Comparison of ENCODE assay signal across 29 mouse cellular contexts in genomic region chr16:4096141-4096540, GRCm38 (mm10). TPM values are rescaled to one million over a fixed set of nuclear protein-coding genes. Genes with fewer than 3 reads are reported as not detected.
DNase-seq lines count a peak whose midpoint lies in the region; ATAC-seq and TF ChIP-seq lines count a peak whose summit lies in the region.
"Had no signal": no experiment of that assay in that cellular context is flagged by ENCODE, and none has a peak within 500 bp of the region (broad histone marks: within the 10 kb centered on the region; RNA-seq: fewer than 3 reads in every experiment).

No protein-coding gene starts in this region.

- no peaks in the 10 kb centered on the region for H3K9me3 ChIP-seq in liver, embryonic 11.5 days (ENCODE audit: control insufficient read depth, low read length)
- H3K9me3 ChIP-seq in liver, postnatal 0 days (ENCODE audit: low read length) = no peaks in the 10 kb centered on the region
- H3K9me3 ChIP-seq: heart, embryonic 10.5 days; heart, embryonic 15.5 days; limb, embryonic 10.5 days; limb, embryonic 15.5 days; midbrain, embryonic 10.5 days; midbrain, embryonic 15.5 days; neural tube, embryonic 15.5 days had no signal

- TF ChIP-seq CTCF in liver, postnatal 0 days (IDR thresholded peaks at IDR 0.05; ENCODE audit: low read depth) = no peak

- no peak overlapping the region for H3K9ac ChIP-seq in liver, embryonic 11.5 days (ENCODE audit: low read depth, low read length)
- H3K9ac ChIP-seq in liver, postnatal 0 days (replicated peaks) = no peak overlapping the region
- H3K9ac ChIP-seq: heart, embryonic 15.5 days; limb, embryonic 15.5 days; liver, embryonic 14.5 days; lung, embryonic 14.5 days; midbrain, embryonic 15.5 days; neural tube, embryonic 15.5 days had no signal

- 86% methylated on average over 3 of the region's 3 CpGs for WGBS in liver, embryonic 11.5 days
- WGBS in liver, postnatal 0 days (ENCODE audit: insufficient replicate concordance) = 91% methylated on average over 3 of the region's 3 CpGs

- H3K4me3 ChIP-seq in liver, embryonic 11.5 days (ENCODE audit: low read depth, low read length) = no peak overlapping the region
- no peak overlapping the region for H3K4me3 ChIP-seq in liver, postnatal 0 days (ENCODE audit: low read depth, low read length)
- H3K4me3 ChIP-seq: heart, embryonic 10.5 days; heart, embryonic 15.5 days; limb, embryonic 10.5 days; limb, embryonic 15.5 days; midbrain, embryonic 10.5 days; midbrain, embryonic 15.5 days; neural tube, embryonic 15.5 days had no signal

- peaks cover 42% of the 10 kb centered on the region for H3K36me3 ChIP-seq in liver, embryonic 11.5 days (ENCODE audit: control insufficient read depth, insufficient read depth, low read length)
- peaks cover 76% of the 10 kb centered on the region for H3K36me3 ChIP-seq in liver, postnatal 0 days (replicated peaks; ENCODE audit: insufficient read depth, low read length)

- H3K27me3 ChIP-seq in liver, embryonic 11.5 days (replicated peaks; ENCODE audit: control insufficient read depth, insufficient read depth, low read length) = no peaks in the 10 kb centered on the region
- H3K27me3 ChIP-seq in liver, postnatal 0 days (ENCODE audit: insufficient read depth, low read length) = no peaks in the 10 kb centered on the region
- H3K27me3 ChIP-seq: heart, embryonic 15.5 days; limb, embryonic 15.5 days; midbrain, embryonic 15.5 days; neural tube, embryonic 15.5 days had no signal

- H3K4me1 ChIP-seq in liver, embryonic 11.5 days (replicated peaks; ENCODE audit: control insufficient read depth, insufficient read depth, low read length) = 0 out of 2 replicates have a peak, but pooled peaks cover 3% of the 10 kb centered on the region
- H3K4me1 ChIP-seq in liver, postnatal 0 days (ENCODE audit: insufficient read depth) = no peaks in the 10 kb centered on the region
- H3K4me1 ChIP-seq: heart, embryonic 10.5 days; heart, embryonic 15.5 days; limb, embryonic 10.5 days; limb, embryonic 15.5 days; midbrain, embryonic 10.5 days; midbrain, embryonic 15.5 days; neural tube, embryonic 15.5 days had no signal

- H3K27ac ChIP-seq in liver, embryonic 11.5 days (ENCODE audit: low read depth, low read length) = no peak overlapping the region
- H3K27ac ChIP-seq in liver, postnatal 0 days (ENCODE audit: low read depth) = no peak overlapping the region
- H3K27ac ChIP-seq: heart, embryonic 10.5 days; heart, embryonic 15.5 days; limb, embryonic 10.5 days; limb, embryonic 15.5 days; liver, embryonic 14.5 days; midbrain, embryonic 10.5 days; midbrain, embryonic 15.5 days; neural tube, embryonic 15.5 days had no signal

- TF ChIP-seq EP300 in liver, postnatal 0 days (IDR thresholded peaks at IDR 0.05; ENCODE audit: low read depth) = no peak

- H3K4me2 ChIP-seq in liver, embryonic 11.5 days = no peak overlapping the region
- H3K4me2 ChIP-seq in liver, postnatal 0 days (ENCODE audit: low read depth, low read length) = no peak overlapping the region
- H3K4me2 ChIP-seq: heart, embryonic 15.5 days; limb, embryonic 15.5 days; lung, embryonic 14.5 days; midbrain, embryonic 15.5 days; neural tube, embryonic 15.5 days had no signal

- no peak for DNase-seq in frontal cortex, postnatal 14 days (ENCODE audit: low spot score in 2 of 2)
- DNase-seq in liver, embryonic 11.5 days (ENCODE audit: low spot score) = peak; percentile 16
- DNase-seq in liver, postnatal 0 days = no peak
- peak; percentile 19 to 84 for DNase-seq in layer of hippocampus, adult 18-20 months (ENCODE audit: low spot score in 2 of 2)
- peak; percentile 25 to 35 for DNase-seq in layer of hippocampus, postnatal 36 days
- no peak for DNase-seq in MN1 (ENCODE audit: low spot score)
- DNase-seq: adrenal gland, postnatal 36 days; cerebellum, adult 11 months; cerebellum, adult 9-10 months; cerebellum, postnatal 36 days; kidney, adult 18-20 months; kidney, postnatal 4 days; lung, embryonic 14.5 days; lung, postnatal 14 days; retina, postnatal 1 day had no signal

- peak; percentile 52 for ATAC-seq in frontal cortex, adult (ENCODE audit: low TSS enrichment)
- ATAC-seq in liver, embryonic 11.5 days (replicated peaks; ENCODE audit: low FRiP score) = no peak
- ATAC-seq in liver, postnatal 0 days = no peak
- ATAC-seq in cerebellum, adult (ENCODE audit: insufficient number of reproducible peaks, low FRiP score, low TSS enrichment) = no peak
- ATAC-seq: forebrain, embryonic 14.5 days; hindbrain, embryonic 16.5 days; midbrain, embryonic 15.5 days had no signal

RNA-seq across cellular contexts. Expression of gene Trap1, which starts 18.5 kb away (rescaled TPM):
- 147 and 157 TPM in 2 replicates for polyA plus RNA-seq in liver, embryonic 11.5 days (2014; fragmentation: Nextera tagmentation; extraction: Ambion mirVana)
- 55.3 and 61.2 TPM in 2 replicates for polyA plus RNA-seq in liver, postnatal 0 days (2015; fragmentation: Nextera tagmentation; extraction: Ambion mirVana)
- total RNA-seq in layer of hippocampus, adult 18-20 months (2021) = 10 to 100 TPM; 67.5 to 74.0 TPM
- total RNA-seq in layer of hippocampus, postnatal 36 days (2021) = 10 to 100 TPM; 72.4 to 73.2 TPM

RNA-seq across cellular contexts. Expression of gene Dnase1, which starts 59.4 kb away (rescaled TPM):
- 3.9 and 6.0 TPM in 2 replicates for polyA plus RNA-seq in liver, embryonic 11.5 days (2014; fragmentation: Nextera tagmentation; extraction: Ambion mirVana)
- 0.18 and 0.43 TPM in 2 replicates for polyA plus RNA-seq in liver, postnatal 0 days (2015; fragmentation: Nextera tagmentation; extraction: Ambion mirVana)
- not detected for total RNA-seq in layer of hippocampus, adult 18-20 months (2021)
- not detected for total RNA-seq in layer of hippocampus, postnatal 36 days (2021)
- total RNA-seq: adrenal gland, postnatal 36 days; heart, postnatal 25 days; left cerebral cortex, adult 18-20 months had no signal

Comparison
In these comparisons a context has a peak if more than half of its experiments do, and no peak if none do; other contexts are left out.
1. DNase-seq: peak in liver, embryonic 11.5 days (single experiment), layer of hippocampus, adult 18-20 months (2 of 2) and layer of hippocampus, postnatal 36 days (2 of 2); none in frontal cortex, postnatal 14 days (0 of 2), liver, postnatal 0 days (single experiment) and MN1 (single experiment).